Mouse (Mus musculus) spleen, adult 2 months (tissue): Measurements from ENCODE around the gene Hsh2d. TPM values are rescaled to one million over a fixed set of nuclear protein-coding genes. Genes with fewer than 3 reads are reported as not detected.

Experiments used
- DNase-seq, 2 experiments: peaks; one replicate each; pipeline versions ENCODE4 v3.0.0 to v3.0.0-alpha.2; 2012 to 2021; ENCODE audit warnings: low spot score in 2 of 2, low read depth in 1 of 2
- H3K27ac ChIP-seq: fragments of 200-500 bp; 2 replicates; pipeline ENCODE4 v1.5.1; 2012; ENCODE audit warnings: low read length, inconsistent platforms; ENCODE audit not compliant: insufficient read depth
- H3K27me3 ChIP-seq: fragments of 200-500 bp; 2 replicates; pipeline ENCODE4 v1.6.1; 2012; ENCODE audit warnings: mild to moderate bottlenecking, moderate library complexity, low read length, inconsistent platforms; ENCODE audit not compliant: control insufficient read depth, insufficient read depth
- H3K36me3 ChIP-seq: fragments of 200-500 bp; 2 replicates; pipeline ENCODE4 v1.6.1; 2012; ENCODE audit warnings: mild to moderate bottlenecking, low read length, inconsistent platforms; ENCODE audit not compliant: control insufficient read depth, insufficient read depth
- H3K4me1 ChIP-seq: fragments of 200-500 bp; 2 replicates; pipeline ENCODE4 v1.6.1; 2011; ENCODE audit warnings: inconsistent platforms; ENCODE audit not compliant: control insufficient read depth, insufficient read depth, insufficient read length
- H3K4me3 ChIP-seq: fragments of 200-500 bp; 2 replicates; pipeline ENCODE4 v1.5.1; 2011; ENCODE audit warnings: mild to moderate bottlenecking, inconsistent platforms; ENCODE audit not compliant: insufficient read depth, insufficient read length; ENCODE audit errors: extremely low read depth
- CTCF ChIP-seq: fragments of 200-500 bp; IDR thresholded peaks from 2 replicates; pipeline ENCODE4 v1.5.1; 2011; ENCODE audit warnings: mild to moderate bottlenecking, inconsistent platforms; ENCODE audit not compliant: insufficient read depth, insufficient read length, insufficient replicate concordance; ENCODE audit errors: extremely low read depth
- POLR2A ChIP-seq: fragments of 200-500 bp; IDR thresholded peaks from 2 replicates; pipeline ENCODE4 v1.6.1; 2011; ENCODE audit warnings: low read depth, low read length, inconsistent platforms
- WGBS: fragments of 180-500 bp; shearing (Covaris S2); methylation state at CpG from one replicate; pipeline ENCODE4 v1.1.7; 2018; 5-methylcytosine and 5-hydroxymethylcytosine counted together
- polyA plus RNA-seq: library from polyadenylated mRNA; depleted of rRNA; stranded (reverse); fragments of >200 nt; gene quantifications from 2 replicates; pipeline ENCODE4 v1.2.3, GENCODE M21; 2012

Gene Hsh2d
- polyA plus RNA-seq, 1 experiment = 16.6 TPM

DNA sequence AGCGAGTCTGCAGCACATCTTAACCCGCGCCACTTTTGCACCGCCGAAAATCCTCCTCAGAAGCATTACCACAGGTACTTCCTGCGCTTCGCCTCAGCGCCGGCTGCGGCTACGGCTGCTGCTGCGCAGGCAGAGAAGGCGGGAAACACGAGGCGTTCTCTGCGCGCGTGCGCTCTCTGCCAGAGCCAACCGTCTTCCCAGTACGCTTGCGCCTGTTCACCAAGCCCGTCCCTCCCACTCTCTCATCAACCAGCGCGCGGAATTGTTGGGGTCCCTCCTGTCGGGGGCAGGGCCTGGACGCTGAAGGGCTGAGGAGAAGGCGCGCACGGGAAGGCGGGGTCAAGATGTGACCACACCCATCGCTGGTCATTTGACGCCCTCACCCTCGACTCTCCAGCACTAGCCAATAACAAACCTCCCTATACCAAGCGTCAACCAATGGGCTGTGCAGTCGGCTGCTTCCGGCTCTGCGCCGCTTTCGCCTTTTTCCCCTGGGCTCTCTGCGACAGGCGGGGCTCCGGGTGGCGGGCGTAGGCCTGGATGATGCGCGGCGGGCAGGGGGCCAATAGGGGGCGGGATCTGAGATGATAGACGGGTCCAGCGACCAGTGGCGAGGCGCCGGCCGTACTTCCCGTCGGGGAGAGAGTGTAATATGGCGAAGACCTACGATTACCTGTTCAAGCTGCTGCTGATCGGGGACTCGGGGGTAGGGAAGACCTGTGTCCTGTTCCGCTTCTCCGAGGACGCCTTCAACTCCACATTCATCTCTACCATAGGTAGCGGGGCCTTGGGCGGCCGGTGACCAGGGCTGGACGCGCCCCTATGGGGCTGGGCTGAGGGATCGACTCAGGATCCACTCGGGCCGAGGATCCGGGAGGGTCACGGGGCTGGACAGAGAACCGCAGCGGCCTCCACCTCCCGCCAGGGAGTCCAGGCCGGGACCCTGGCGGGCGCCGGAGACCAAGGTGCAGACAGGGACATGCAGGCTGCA is 28.4 kb upstream of the Hsh2d start, which contains the start of gene Rab8a:
Gene Rab8a (plus strand): TSS at position 494 of the 991 bp plus-strand sequence.
- Histone ChIP-seq H3K36me3 (peaks cover 5% of the 10 kb centered on the region; the same call in 1 of the 2 replicates), H3K4me3 (peak within 1 kb of the TSS; percentile 81), H3K4me1 (peaks cover 17% of the 10 kb centered on the region; the same call in 1 of the 2 replicates), H3K27me3 (no peaks in the 10 kb centered on the region), H3K27ac (peak within 1 kb of the TSS; percentile 96)
- under 1% methylated on average over 80 of the region's 82 CpGs for WGBS
- TF ChIP-seq POLR2A (peak; percentile 83), CTCF (no peak)
- peak; percentile 99 to 100 for DNase-seq

GRCm38 (mm10) chr8:72162821-72163220 is 26.6 kb upstream of the Hsh2d start:
- Histone ChIP-seq H3K27me3 (no peaks in the 10 kb centered on the region), H3K4me3 (no peak overlapping the region), H3K4me1 (peaks cover 28% of the 10 kb centered on the region; the same call in 1 of the 2 replicates), H3K36me3 (peaks cover 5% of the 10 kb centered on the region; the same call in 1 of the 2 replicates), H3K27ac (peak overlapping the region; percentile 94; the same call in 1 of the 2 replicates)
- no peak for TF ChIP-seq POLR2A
- no peak for TF ChIP-seq CTCF
- no peak for DNase-seq

GRCm38 (mm10) chr8:72169098-72169668 is 20.3 kb upstream of the Hsh2d start:
- peaks cover 34% of the 10 kb centered on the region; the same call in 1 of the 2 replicates for H3K4me1 ChIP-seq
- TF ChIP-seq POLR2A (no peak), CTCF (no peak)
- no peaks in the 10 kb centered on the region for H3K27me3 ChIP-seq
- no peak overlapping the region for H3K4me3 ChIP-seq
- 52% methylated on average over 3 of the region's 3 CpGs for WGBS
- H3K27ac ChIP-seq = peak overlapping the region; percentile 91
- peaks cover 46% of the 10 kb centered on the region for H3K36me3 ChIP-seq
- DNase-seq = peak; percentile 81 to 88

DNA sequence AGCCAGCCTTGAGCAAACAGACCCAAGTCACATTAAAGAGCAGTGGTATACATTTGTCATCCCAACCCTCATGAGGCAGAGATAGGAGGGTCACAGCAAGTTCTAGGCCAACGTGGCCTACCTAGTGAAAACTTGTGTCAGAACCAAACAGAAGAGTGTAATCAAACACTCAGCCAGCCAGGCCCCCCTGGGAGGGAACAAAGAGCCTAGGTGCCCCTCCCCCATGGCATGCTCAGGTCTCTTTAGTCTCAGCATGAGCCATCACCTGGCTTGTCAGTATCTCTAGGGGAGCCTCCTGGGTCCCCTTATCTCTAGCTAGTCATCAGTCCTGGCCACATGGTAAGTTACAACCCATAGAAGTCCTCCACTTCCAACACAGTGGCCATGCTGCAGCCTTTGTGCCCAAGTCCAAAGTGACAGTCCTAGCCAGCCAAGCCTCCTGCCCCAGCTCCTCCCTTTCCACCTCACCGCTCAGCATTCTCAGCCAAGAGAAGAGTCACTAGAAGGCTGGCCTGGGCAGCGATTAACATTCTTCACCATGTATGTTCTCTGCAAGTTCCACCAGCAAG is 19.7 kb upstream of the Hsh2d start:
- no peak overlapping the region for H3K4me3 ChIP-seq
- H3K36me3 ChIP-seq = peaks cover 47% of the 10 kb centered on the region
- 87% methylated on average over 3 of the region's 3 CpGs for WGBS
- peak overlapping the region; percentile 91 for H3K27ac ChIP-seq
- peaks cover 34% of the 10 kb centered on the region; the same call in 1 of the 2 replicates for H3K4me1 ChIP-seq
- no peaks in the 10 kb centered on the region for H3K27me3 ChIP-seq
- TF ChIP-seq CTCF (no peak), POLR2A (no peak)
- peak in 1 of 2 experiments; percentile 39 for DNase-seq

GRCm38 (mm10) chr8:72177346-72177925 is 12.0 kb upstream of the Hsh2d start:
- no peaks in the 10 kb centered on the region; the same call in 1 of the 2 replicates for H3K4me1 ChIP-seq
- peaks cover 64% of the 10 kb centered on the region for H3K36me3 ChIP-seq
- H3K27ac ChIP-seq = no peak overlapping the region
- H3K27me3 ChIP-seq = no peaks in the 10 kb centered on the region
- TF ChIP-seq POLR2A (no peak), CTCF (peak; percentile 74; the same call in 1 of the 2 replicates)
- no peak overlapping the region for H3K4me3 ChIP-seq
- 73% methylated on average over 5 of the region's 5 CpGs for WGBS
- DNase-seq = peak; percentile 56 to 76

- H3K4me1 ChIP-seq = peaks cover 14% of the 10 kb centered on the region; the same call in 1 of the 2 replicates
- H3K36me3 ChIP-seq = peaks cover 21% of the 10 kb centered on the region
- TF ChIP-seq POLR2A (no peak), CTCF (no peak)
- peak; percentile 58 to 69 for DNase-seq
- 29% methylated on average over 2 of the region's 2 CpGs for WGBS
- H3K4me3 ChIP-seq = no peak overlapping the region
- H3K27me3 ChIP-seq = no peaks in the 10 kb centered on the region
- peak overlapping the region; percentile 78 for H3K27ac ChIP-seq
Observed at GRCm38 (mm10) chr8:72183554-72184202, 5.8 kb upstream of the Hsh2d start.
